Mouse (Mus musculus) MEL (cell line): ENCODE data around the gene Igfbp2. TPM values are rescaled to one million over a fixed set of nuclear protein-coding genes. Genes with fewer than 3 reads are reported as not detected.

Experiments used
- DNase-seq: peaks from one replicate; pipeline ENCODE4 v3.0.0; 2011; ENCODE audit warnings: low read depth, low spot score
- H3K27ac ChIP-seq: 2 replicates; pipeline ENCODE4 v1.5.1; 2012; ENCODE audit warnings: low read depth, mild to moderate bottlenecking, control low read depth, low read length, moderate library complexity; ENCODE audit not compliant: control insufficient read depth
- H3K27me3 ChIP-seq, 2 experiments: fragments of 150-350 bp in 1 of 2; sonication (generic) in 1 of 2; 2 replicates each; pipeline ENCODE4 v1.6.1; 2012; ENCODE audit warnings: low read length in 2 of 2, mild to moderate bottlenecking in 2 of 2, improper control_type of control experiment in 1 of 2, moderate library complexity in 1 of 2; ENCODE audit not compliant: insufficient read depth in 2 of 2, control insufficient read depth in 1 of 2
- H3K36me3 ChIP-seq, 2 experiments: 2 replicates each; pipeline ENCODE4 v1.6.1; 2012 to 2014; ENCODE audit warnings: low read length in 2 of 2, improper control_type of control experiment in 1 of 2, inconsistent platforms in 1 of 2, mild to moderate bottlenecking in 1 of 2; ENCODE audit not compliant: insufficient read depth in 2 of 2, control insufficient read depth in 1 of 2
- H3K4me1 ChIP-seq, 2 experiments: fragments of 150-350 bp in 1 of 2; sonication (generic) in 1 of 2; 2 replicates each; pipeline ENCODE4 v1.6.1; 2012; ENCODE audit warnings: low read length in 2 of 2, improper control_type of control experiment in 1 of 2, mild to moderate bottlenecking in 1 of 2; ENCODE audit not compliant: insufficient read depth in 2 of 2, control insufficient read depth in 1 of 2
- H3K4me3 ChIP-seq, 2 experiments: fragments of 150-350 bp in 1 of 2; sonication (generic) in 1 of 2; 2 replicates each; pipeline ENCODE4 v1.5.1; 2012; ENCODE audit warnings: low read depth in 2 of 2, low read length in 2 of 2, mild to moderate bottlenecking in 2 of 2, moderate library complexity in 2 of 2, control low read depth in 1 of 2, improper control_type of control experiment in 1 of 2; ENCODE audit not compliant: control insufficient read depth in 1 of 2, insufficient read depth in 1 of 2
- H3K79me2 ChIP-seq: 2 replicates; pipeline ENCODE4 v1.6.1; 2012; ENCODE audit warnings: mild to moderate bottlenecking, low read length, moderate library complexity; ENCODE audit not compliant: control insufficient read depth, poor library complexity, insufficient read depth
- H3K9ac ChIP-seq: 2 replicates; pipeline ENCODE4 v1.6.1; 2012; ENCODE audit warnings: low read depth, mild to moderate bottlenecking, control low read depth, low read length, moderate library complexity; ENCODE audit not compliant: control insufficient read depth, poor library complexity, severe bottlenecking
- H3K9me3 ChIP-seq: fragments of 150-350 bp; sonication (generic); replicated peaks from 2 replicates; pipeline ENCODE4 v1.6.1; 2012; ENCODE audit warnings: mild to moderate bottlenecking, low read length, improper control_type of control experiment, moderate library complexity; ENCODE audit not compliant: insufficient read depth
- E2F4 ChIP-seq: IDR thresholded peaks from 2 replicates; pipeline ENCODE4 v1.6.1; 2011; ENCODE audit warnings: low read depth, low read length, improper control_type of control experiment, borderline replicate concordance
- ELF1 ChIP-seq: IDR thresholded peaks from 2 replicates; pipeline ENCODE4 v1.6.1; 2014; ENCODE audit warnings: low read depth, mild to moderate bottlenecking, inconsistent platforms, low read length, improper control_type of control experiment, moderate library complexity
- ETS1 ChIP-seq: IDR thresholded peaks from 2 replicates; pipeline ENCODE4 v1.6.1; 2012; ENCODE audit warnings: low read depth, mild to moderate bottlenecking, inconsistent platforms, low read length, improper control_type of control experiment, moderate library complexity
- GABPA ChIP-seq: IDR thresholded peaks from 2 replicates; pipeline ENCODE4 v1.6.1; 2012; ENCODE audit warnings: low read depth, mild to moderate bottlenecking, inconsistent platforms, low read length, improper control_type of control experiment, moderate library complexity
- GATA1 ChIP-seq: IDR thresholded peaks from 2 replicates; pipeline ENCODE4 v1.6.1; 2011; ENCODE audit warnings: low read depth, low read length, improper control_type of control experiment
- HCFC1 ChIP-seq: IDR thresholded peaks from 2 replicates; pipeline ENCODE4 v1.6.1; 2012; ENCODE audit warnings: low read depth, mild to moderate bottlenecking, inconsistent platforms, low read length, improper control_type of control experiment, moderate library complexity
- JUND ChIP-seq: IDR thresholded peaks from 2 replicates; pipeline ENCODE4 v1.6.1; 2011; ENCODE audit warnings: low read depth, mild to moderate bottlenecking, improper control_type of control experiment, low read length
- MAX ChIP-seq: IDR thresholded peaks from 2 replicates; pipeline ENCODE4 v1.6.1; 2011; ENCODE audit warnings: low read length, improper control_type of control experiment
- MAZ ChIP-seq: IDR thresholded peaks from 2 replicates; pipeline ENCODE4 v1.6.1; 2012; ENCODE audit warnings: low read depth, mild to moderate bottlenecking, inconsistent platforms, low read length, improper control_type of control experiment
- MEF2A ChIP-seq: IDR thresholded peaks from 2 replicates; pipeline ENCODE4 v1.6.1; 2014; ENCODE audit warnings: low read depth, mild to moderate bottlenecking, inconsistent platforms, low read length, improper control_type of control experiment; ENCODE audit not compliant: poor library complexity, insufficient replicate concordance, severe bottlenecking; ENCODE audit errors: extremely low read depth
- NELFE ChIP-seq: IDR thresholded peaks from 2 replicates; pipeline ENCODE4 v1.6.1; 2011; ENCODE audit warnings: low read depth, low read length, improper control_type of control experiment
- POLR2AphosphoS5 ChIP-seq: IDR thresholded peaks from 2 replicates; pipeline ENCODE4 v1.6.1; 2012; ENCODE audit warnings: low read depth, borderline replicate concordance, mild to moderate bottlenecking, inconsistent platforms, low read length, moderate library complexity, mixed read lengths
- SIN3A ChIP-seq: IDR thresholded peaks from 2 replicates; pipeline ENCODE4 v1.6.1; 2012; ENCODE audit warnings: low read length, improper control_type of control experiment, inconsistent platforms
- SMC3 ChIP-seq: IDR thresholded peaks from 2 replicates; pipeline ENCODE4 v1.6.1; 2011; ENCODE audit warnings: low read depth, low read length, improper control_type of control experiment
- TBP ChIP-seq: IDR thresholded peaks from 2 replicates; pipeline ENCODE4 v1.8.0; 2011; ENCODE audit warnings: low read depth, low read length, improper control_type of control experiment
- TCF12 ChIP-seq: IDR thresholded peaks from 2 replicates; pipeline ENCODE4 v1.6.1; 2014; ENCODE audit warnings: low read depth, mild to moderate bottlenecking, inconsistent platforms, low read length, improper control_type of control experiment, moderate library complexity
- USF2 ChIP-seq, 2 experiments: IDR thresholded peaks; 2 replicates each; pipeline ENCODE4 v1.6.1; 2011 to 2012; ENCODE audit warnings: improper control_type of control experiment in 2 of 2, low read length in 2 of 2, borderline replicate concordance in 1 of 2, inconsistent platforms in 1 of 2, low read depth in 1 of 2, mild to moderate bottlenecking in 1 of 2; ENCODE audit not compliant: insufficient read depth in 1 of 2
- ZKSCAN1 ChIP-seq: IDR thresholded peaks from 2 replicates; pipeline ENCODE4 v1.6.1; 2012; ENCODE audit warnings: low read depth, mild to moderate bottlenecking, inconsistent platforms, low read length, improper control_type of control experiment, moderate library complexity
- polyA plus RNA-seq, 2 experiments: library from polyadenylated mRNA; stranded (reverse) in 1 of 2; unstranded in 1 of 2; fragments of >175 nt in 1 of 2; fragments of >200 nt in 1 of 2; gene quantifications; 2 replicates each; pipeline versions ENCODE4 v1.2.1 to v1.2.4; 2012; ENCODE audit warnings: low replicate concordance in 2 of 2, low read depth in 1 of 2; ENCODE audit not compliant: insufficient read length in 2 of 2, insufficient read depth in 1 of 2, missing spikeins in 1 of 2
- total RNA-seq: library from RNA; depleted of rRNA; stranded (reverse); fragments of 300-350 nt; gene quantifications from 2 replicates; pipeline ENCODE4 v1.2.3, GENCODE M21; 2012

Igfbp2 gene
- total and polyA plus RNA-seq, 3 experiments = not detected

GRCm38 (mm10) chr1:72862248-72862647 lies 37.9 kb downstream of the Igfbp2 start:
- H3K27me3 ChIP-seq = peaks cover 0 to 2% of the 10 kb centered on the region in 2 experiments; a peak in 2 of 4 replicates
- no peaks in the 10 kb centered on the region for H3K79me2 ChIP-seq
- H3K9ac ChIP-seq = no peak overlapping the region
- no peak for DNase-seq
- peaks cover 0 to under 1% of the 10 kb centered on the region in 2 experiments; a peak in 2 of 4 replicates for H3K4me1 ChIP-seq
- no peak for TF ChIP-seq ZKSCAN1
- no peak for TF ChIP-seq ELF1
- no peak overlapping the region for H3K27ac ChIP-seq
- H3K9me3 ChIP-seq = no peaks in the 10 kb centered on the region
- H3K36me3 ChIP-seq = no peaks in the 10 kb centered on the region
- no peak overlapping the region for H3K4me3 ChIP-seq

DNA sequence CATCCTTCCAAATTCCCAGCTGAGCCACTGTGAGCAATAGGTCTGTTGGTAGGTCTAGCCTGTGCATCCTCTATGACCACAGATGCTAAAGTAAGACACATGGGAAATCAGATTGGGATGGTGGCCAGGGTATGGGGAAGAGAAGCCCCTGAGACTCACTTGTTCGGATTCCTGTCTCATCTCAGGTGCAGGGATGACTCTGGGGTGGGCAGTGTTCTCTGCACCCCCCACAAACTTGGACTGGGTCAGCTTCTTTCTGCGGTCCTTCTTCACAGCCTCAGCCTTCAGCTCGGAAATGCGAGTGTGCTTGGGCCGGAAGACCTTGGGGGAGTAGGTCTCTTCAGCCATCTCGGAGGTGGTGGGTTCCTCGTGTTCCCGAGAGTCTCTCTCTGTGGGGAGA lies 39.4 kb downstream of the Igfbp2 start:
- Histone ChIP-seq H3K4me3 (no peak overlapping the region), H3K36me3 (peaks cover 0 to 10% of the 10 kb centered on the region in 2 experiments; a peak in 2 of 4 replicates), H3K9me3 (no peaks in the 10 kb centered on the region), H3K27ac (no peak overlapping the region), H3K79me2 (no peaks in the 10 kb centered on the region), H3K9ac (no peak overlapping the region), H3K4me1 (peaks cover 6 to 8% of the 10 kb centered on the region in 2 experiments), H3K27me3 (peaks cover 0 to 2% of the 10 kb centered on the region in 2 experiments; a peak in 2 of 4 replicates)
- no peak for DNase-seq
- no peak for TF ChIP-seq MEF2A
- no peak for TF ChIP-seq ETS1
- no peak for TF ChIP-seq JUND
- no peak for TF ChIP-seq USF2 (IDR thresholded peaks at IDR 0.05; ENCODE audit: borderline replicate concordance in 1 of 2, insufficient read depth in 1 of 2, low read depth in 1 of 2, low read length in 2 of 2)
- TF ChIP-seq ZKSCAN1 = no peak
- no peak for TF ChIP-seq GATA1
- no peak for TF ChIP-seq TBP
- no peak for TF ChIP-seq GABPA
- TF ChIP-seq HCFC1 = no peak
- TF ChIP-seq TCF12 = no peak
- TF ChIP-seq POLR2AphosphoS5 = no peak
- TF ChIP-seq MAZ = no peak
- no peak for TF ChIP-seq E2F4
- TF ChIP-seq MAX = no peak
- TF ChIP-seq SIN3A = no peak
- no peak for TF ChIP-seq NELFE
- TF ChIP-seq ELF1 = no peak
- no peak for TF ChIP-seq SMC3
